Mouse (Mus musculus) bone marrow macrophage, adult 2 months (primary cell): Measurements from ENCODE around the gene Tor1b.

Experiments
- CTCF ChIP-seq: IDR thresholded peaks from 2 replicates; pipeline ENCODE4 v1.5.1; 2012; ENCODE audit warnings: low read depth, mild to moderate bottlenecking, low read length, moderate library complexity
- POLR2A ChIP-seq: IDR thresholded peaks from 2 replicates; pipeline ENCODE4 v1.6.1; 2012; ENCODE audit warnings: mild to moderate bottlenecking, low read depth, low read length, borderline replicate concordance

GRCm38 (mm10) chr2:30933032-30933431 lies 19.7 kb upstream of the Tor1b start:
- TF ChIP-seq POLR2A = no peak
- TF ChIP-seq CTCF = no peak
